Mouse (Mus musculus): ENCODE measurements around the gene Elfn1.
"Not testable (repeated sequence)": the region's sequence is repeated elsewhere in the genome, so short reads cannot be mapped to it uniquely, and the experiment has no call there.

The Elfn1 gene

GRCm38 (mm10) chr5:139969151-139969948, 61.6 kb downstream of the Elfn1 start:
- CTCF ChIA-PET: no interaction called here

GRCm38 (mm10) chr5:139970186-139970631, 62.5 kb downstream of the Elfn1 start:
- CTCF ChIA-PET: no interaction called here

- CTCF ChIA-PET: interaction anchor here (0.6 kb wide), 1 partner anchor 31 kb away, joined by 3 read pairs; no protein-coding TSS in a partner anchor
Measured at GRCm38 (mm10) chr5:139976584-139976983, 68.8 kb downstream of the Elfn1 start.

- CTCF ChIA-PET: interaction anchor here (0.5 kb wide), 1 partner anchor 95 kb away, joined by 3 read pairs; no protein-coding TSS in a partner anchor
Measured at GRCm38 (mm10) chr5:139977476-139977875, 69.7 kb downstream of the Elfn1 start.

- CTCF ChIA-PET: no interaction called here
Measured at GRCm38 (mm10) chr5:139978525-139979276, 71.0 kb downstream of the Elfn1 start.

- CTCF ChIA-PET: no interaction called here
Measured at GRCm38 (mm10) chr5:139979371-139979770, 71.6 kb downstream of the Elfn1 start.

- CTCF ChIA-PET: no interaction called here
Measured at GRCm38 (mm10) chr5:139981976-139982375, 74.2 kb downstream of the Elfn1 start.

- CTCF ChIA-PET: no interaction called here
Measured at GRCm38 (mm10) chr5:139985073-139985746, 77.5 kb downstream of the Elfn1 start.

- CTCF ChIA-PET: interaction anchor here (0.7 kb wide), 1 partner anchor 119 kb away, joined by 3 read pairs; no protein-coding TSS in a partner anchor
Measured at GRCm38 (mm10) chr5:139991531-139991930, 83.8 kb downstream of the Elfn1 start.

- CTCF ChIA-PET: not testable (repeated sequence)
Measured at GRCm38 (mm10) chr5:139998321-139998720, 90.6 kb downstream of the Elfn1 start.

GRCm38 (mm10) chr5:139998916-139999315, 91.2 kb downstream of the Elfn1 start:
- CTCF ChIA-PET: no interaction called here

GRCm38 (mm10) chr5:140002541-140002940, 94.8 kb downstream of the Elfn1 start:
- CTCF ChIA-PET: interaction anchor here (0.7 kb wide), 1 partner anchor 715 kb away, joined by 3 read pairs; no protein-coding TSS in a partner anchor

- CTCF ChIA-PET: no interaction called here
Measured at GRCm38 (mm10) chr5:140006861-140007260, 99.1 kb downstream of the Elfn1 start.

GRCm38 (mm10) chr5:140007656-140008522, 100.1 kb downstream of the Elfn1 start:
- CTCF ChIA-PET: interaction anchor here (0.7 kb wide), 1 partner anchor 31 kb away, joined by 3 read pairs; no protein-coding TSS in a partner anchor

- CTCF ChIA-PET: no interaction called here
Measured at GRCm38 (mm10) chr5:140008523-140008806, 100.7 kb downstream of the Elfn1 start.

- CTCF ChIA-PET: no interaction called here
Measured at GRCm38 (mm10) chr5:140009083-140009655, 101.4 kb downstream of the Elfn1 start.

GRCm38 (mm10) chr5:140010405-140010804, 102.7 kb downstream of the Elfn1 start:
- CTCF ChIA-PET: no interaction called here

GRCm38 (mm10) chr5:140012286-140012967, 104.7 kb downstream of the Elfn1 start:
- CTCF ChIA-PET: no interaction called here

- CTCF ChIA-PET: no interaction called here
Measured at GRCm38 (mm10) chr5:140013652-140014051, 105.9 kb downstream of the Elfn1 start.

GRCm38 (mm10) chr5:140016896-140017295, 109.2 kb downstream of the Elfn1 start:
- CTCF ChIA-PET: no interaction called here

All from spleen, embryonic (tissue).